Mouse (Mus musculus) lung, postnatal 0 days (tissue): Measurements from ENCODE around the gene Ndufaf7.

Source experiments
- CTCF ChIP-seq: IDR thresholded peaks from 2 replicates; pipeline ENCODE4 v1.5.1; 2016; ENCODE audit warnings: antibody characterized with exemption, mild to moderate bottlenecking
- EP300 ChIP-seq: IDR thresholded peaks from 2 replicates; pipeline ENCODE4 v1.6.1; 2016; ENCODE audit warnings: antibody characterized with exemption, mild to moderate bottlenecking, control low read depth

- TF ChIP-seq CTCF (no peak), EP300 (no peak)
These were observed 54.6 kb downstream of the Ndufaf7 start for GRCm38 (mm10) chr17:78991549-78991948.
